8 mouse cellular contexts compared by ENCODE assay signal in the genomic region with DNA sequence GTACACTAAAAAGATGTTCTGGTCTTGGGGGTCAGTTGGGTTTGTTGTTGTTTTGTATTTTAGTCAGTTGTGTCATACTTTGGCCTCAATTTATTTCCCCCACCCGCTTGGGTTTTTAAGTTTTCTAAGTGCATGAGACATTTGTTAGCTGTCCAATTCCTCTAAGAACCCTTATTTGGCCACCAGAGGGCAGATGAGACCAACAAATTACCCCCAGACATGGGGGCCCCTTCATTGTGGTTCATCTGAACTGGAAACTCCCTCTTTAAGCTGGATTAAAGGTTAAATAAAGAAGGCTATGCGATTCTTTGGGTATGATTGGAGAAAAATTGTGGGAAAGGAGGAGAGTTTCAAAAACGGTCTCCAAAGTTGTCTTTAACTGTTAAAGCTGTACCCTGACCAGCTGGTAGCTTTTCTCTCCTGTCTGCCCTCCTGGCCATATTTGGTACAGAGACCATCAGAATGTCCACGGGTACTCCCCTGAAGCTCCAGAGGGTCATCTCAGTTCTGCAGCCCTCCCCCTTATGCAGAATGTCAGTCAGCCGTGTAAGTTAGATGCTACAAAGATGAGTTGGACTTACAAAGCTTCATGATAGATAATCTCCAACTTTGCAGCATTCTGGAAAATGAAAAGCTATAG.
A peak's percentile ranks its signal among the peaks of the same experiment; 100 is the strongest.
DNase-seq lines count a peak whose midpoint lies in the region; ATAC-seq lines count a peak whose summit lies in the region.

No protein-coding gene starts in this region.

- no peaks in the 10 kb centered on the region for H3K9me3 ChIP-seq in hindbrain, embryonic 10.5 days
- H3K9me3 ChIP-seq in hindbrain, embryonic 13.5 days = no peaks in the 10 kb centered on the region
- no peaks in the 10 kb centered on the region for H3K9me3 ChIP-seq in midbrain, embryonic 16.5 days (replicated peaks; ENCODE audit: control insufficient read depth, low read length, poor library complexity, severe bottlenecking)

- peak; percentile 35 for DNase-seq in hindbrain, embryonic 10.5 days (ENCODE audit: low spot score)
- peak; percentile 46 for DNase-seq in ES-CJ7 (ENCODE audit: low read depth, low spot score)
- peak; percentile 11 for DNase-seq in c-Kit-positive CD71-positive TER-119-positive erythroid progenitor cells, embryonic 14.5 days (ENCODE audit: low spot score)
- peak; percentile 15 to 19 for DNase-seq in heart, postnatal 36 days
- DNase-seq in layer of hippocampus, postnatal 25 days (ENCODE audit: extremely low spot score in 1 of 2, low spot score in 1 of 2) = peak; percentile 17 to 58

- ATAC-seq in hindbrain, embryonic 13.5 days (ENCODE audit: low FRiP score) = no peak
- ATAC-seq in midbrain, embryonic 16.5 days = 0 out of 2 replicates have a peak, but pooled peaks have one; percentile 66
- no peak for ATAC-seq in activated CD4-positive, CD25-positive, alpha-beta regulatory T cell, adult 4 months

- no peak overlapping the region for H3K27ac ChIP-seq in hindbrain, embryonic 10.5 days
- H3K27ac ChIP-seq in hindbrain, embryonic 13.5 days = no peak overlapping the region
- no peak overlapping the region for H3K27ac ChIP-seq in midbrain, embryonic 16.5 days (ENCODE audit: low read length)

- no peaks in the 10 kb centered on the region for H3K4me1 ChIP-seq in hindbrain, embryonic 10.5 days (replicated peaks)
- no peaks in the 10 kb centered on the region for H3K4me1 ChIP-seq in hindbrain, embryonic 13.5 days (replicated peaks)
- no peaks in the 10 kb centered on the region for H3K4me1 ChIP-seq in midbrain, embryonic 16.5 days (ENCODE audit: control insufficient read depth, insufficient read depth, low read length)

- H3K36me3 ChIP-seq in hindbrain, embryonic 10.5 days = no peaks in the 10 kb centered on the region
- no peaks in the 10 kb centered on the region for H3K36me3 ChIP-seq in hindbrain, embryonic 13.5 days
- no peaks in the 10 kb centered on the region for H3K36me3 ChIP-seq in midbrain, embryonic 16.5 days (ENCODE audit: control insufficient read depth, insufficient read depth, low read length)

- no peak overlapping the region for H3K4me2 ChIP-seq in hindbrain, embryonic 13.5 days
- H3K4me2 ChIP-seq in midbrain, embryonic 16.5 days (ENCODE audit: low read length) = no peak overlapping the region

- intact Hi-C loops in heart, postnatal 36 days (cut with DNase I) = loop anchor here (2.0 to 10.0 kb wide), 7 partner anchors 89 to 847 kb away; a partner anchor contains a TSS

- WGBS in hindbrain, embryonic 10.5 days = 47% methylated on average over 5 of the region's 5 CpGs
- 49% methylated on average over 5 of the region's 5 CpGs for WGBS in hindbrain, embryonic 13.5 days
- 36% methylated on average over 5 of the region's 5 CpGs for WGBS in midbrain, embryonic 16.5 days

- H3K4me3 ChIP-seq in hindbrain, embryonic 10.5 days = no peak overlapping the region
- no peak overlapping the region for H3K4me3 ChIP-seq in hindbrain, embryonic 13.5 days
- no peak overlapping the region for H3K4me3 ChIP-seq in midbrain, embryonic 16.5 days (ENCODE audit: low read depth, low read length)

- H3K27me3 ChIP-seq in hindbrain, embryonic 10.5 days (ENCODE audit: insufficient read depth, poor library complexity, severe bottlenecking) = peaks cover 15% of the 10 kb centered on the region; the same call in 1 of the 2 replicates
- H3K27me3 ChIP-seq in hindbrain, embryonic 13.5 days = peaks cover 52% of the 10 kb centered on the region
- no peaks in the 10 kb centered on the region for H3K27me3 ChIP-seq in midbrain, embryonic 16.5 days (ENCODE audit: control insufficient read depth, insufficient read depth, low read depth, low read length)

- no peak overlapping the region for H3K9ac ChIP-seq in hindbrain, embryonic 13.5 days
- H3K9ac ChIP-seq in midbrain, embryonic 16.5 days (ENCODE audit: low read depth, low read length) = no peak overlapping the region
